Mouse (Mus musculus) intestine, embryonic 16.5 days (tissue): ENCODE measurements around the gene Ppm1k. TPM values are rescaled to one million over a fixed set of nuclear protein-coding genes. Genes with fewer than 3 reads are reported as not detected.
"Not testable (repeated sequence)": the region's sequence is repeated elsewhere in the genome, so short reads cannot be mapped to it uniquely, and the experiment has no call there.

Experiments used
- ATAC-seq: fragments of 200-750 bp; cut with Nextera tagmentation; 2 replicates; pipeline ENCODE4 v1.8.0; 2017; ENCODE audit warnings: moderate TSS enrichment, moderate library complexity
- H3K27ac ChIP-seq: fragments of 300-500 bp; sonication (generic); 2 replicates; pipeline ENCODE4 v1.5.1; 2014; ENCODE audit warnings: mild to moderate bottlenecking, low read length
- H3K27me3 ChIP-seq: fragments of 300-500 bp; sonication (generic); replicated peaks from 2 replicates; pipeline ENCODE4 v1.6.1; 2014; ENCODE audit warnings: low read length, control low read depth, mixed read lengths; ENCODE audit not compliant: control insufficient read depth, insufficient read depth
- H3K36me3 ChIP-seq: fragments of 300-500 bp; sonication (generic); 2 replicates; pipeline ENCODE4 v1.6.1; 2014; ENCODE audit warnings: low read length, control low read depth; ENCODE audit not compliant: control insufficient read depth, insufficient read depth
- H3K4me1 ChIP-seq: fragments of 300-500 bp; sonication (generic); 2 replicates; pipeline ENCODE4 v1.6.1; 2014; ENCODE audit warnings: low read length, control low read depth, mixed read lengths; ENCODE audit not compliant: control insufficient read depth, insufficient read depth
- H3K4me2 ChIP-seq: fragments of 300-500 bp; sonication (generic); 2 replicates; pipeline ENCODE4 v1.6.1; 2014; ENCODE audit warnings: low read depth, low read length, control low read depth
- H3K4me3 ChIP-seq: fragments of 300-500 bp; sonication (generic); 2 replicates; pipeline ENCODE4 v1.5.1; 2014; ENCODE audit warnings: mild to moderate bottlenecking, low read length
- H3K9ac ChIP-seq: fragments of 300-500 bp; sonication (generic); 2 replicates; pipeline ENCODE4 v1.6.1; 2014; ENCODE audit warnings: low read depth, low read length
- H3K9me3 ChIP-seq: fragments of 300-500 bp; sonication (generic); 2 replicates; pipeline ENCODE4 v1.6.1; 2016; ENCODE audit warnings: low read length, control low read depth; ENCODE audit not compliant: control insufficient read depth
- WGBS: fragments of 180-500 bp; shearing (Covaris S2); extraction: QIAGEN DNeasy Blood & Tissue Kit; methylation state at CpG from one replicate; pipeline ENCODE4 v1.1.7; 2014; 5-methylcytosine and 5-hydroxymethylcytosine counted together
- polyA plus RNA-seq: library from polyadenylated mRNA; unstranded; fragments of >200 nt; fragmentation: Nextera tagmentation; extraction: Ambion mirVana; gene quantifications from 2 replicates; pipeline ENCODE4 v1.2.1, GENCODE M21; 2015

Gene Ppm1k
- polyA plus RNA-seq, 1 experiment from 2014 or later: 3.9 TPM

- no peaks in the 10 kb centered on the region for H3K36me3 ChIP-seq
- H3K4me2 ChIP-seq: no peak overlapping the region
- no peak overlapping the region for H3K27ac ChIP-seq
- H3K9ac ChIP-seq: no peak overlapping the region
- ATAC-seq: no peak
- WGBS: 26% methylated on average over 4 of the region's 4 CpGs
- peaks cover 4% of the 10 kb centered on the region; the same call in 1 of the 2 replicates for H3K4me1 ChIP-seq
- no peaks in the 10 kb centered on the region for H3K27me3 ChIP-seq
- H3K9me3 ChIP-seq: no peaks in the 10 kb centered on the region
- no peak overlapping the region for H3K4me3 ChIP-seq
Measured at GRCm38 (mm10) chr6:57514035-57514374, 21.3 kb downstream of the Ppm1k start.

DNA sequence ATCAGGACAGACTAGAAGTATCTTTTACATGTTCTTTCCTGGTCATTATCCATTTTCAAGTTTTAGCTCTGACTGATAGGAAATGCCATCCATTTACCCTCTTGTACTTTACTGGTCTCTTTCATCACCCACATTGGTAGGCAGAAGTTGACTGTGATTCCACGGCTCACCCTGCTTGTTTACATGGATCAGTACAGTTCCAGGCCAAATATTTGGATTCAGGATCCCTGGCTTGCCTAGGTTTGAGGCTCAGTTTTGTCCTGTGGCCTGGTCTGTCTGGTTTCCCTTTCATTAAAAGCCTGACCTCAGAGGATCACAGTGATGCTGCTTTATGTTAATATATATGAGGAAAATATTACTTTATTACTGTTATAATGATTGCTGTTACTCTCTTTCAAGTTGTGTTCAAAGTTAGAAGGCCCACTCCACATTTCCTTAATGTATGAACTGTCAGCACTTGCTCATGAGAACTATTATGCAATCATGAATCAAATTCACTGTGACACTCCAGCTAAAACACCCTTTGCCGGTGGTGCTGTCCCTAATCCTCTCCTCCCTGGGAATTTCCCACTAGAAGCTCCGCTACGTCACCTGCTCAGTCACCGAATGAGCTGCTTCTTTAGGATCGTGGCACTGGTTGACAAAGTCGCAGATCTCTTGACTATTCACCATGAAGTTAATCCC lies 21.8 kb downstream of the Ppm1k start:
- WGBS: 51% methylated on average over 7 of the region's 7 CpGs
- Histone ChIP-seq H3K4me1 (peaks cover 4% of the 10 kb centered on the region; the same call in 1 of the 2 replicates), H3K9ac (no peak overlapping the region), H3K36me3 (no peaks in the 10 kb centered on the region), H3K4me2 (no peak overlapping the region), H3K27ac (no peak overlapping the region), H3K9me3 (no peaks in the 10 kb centered on the region), H3K4me3 (no peak overlapping the region), H3K27me3 (no peaks in the 10 kb centered on the region)
- ATAC-seq: no peak

DNA sequence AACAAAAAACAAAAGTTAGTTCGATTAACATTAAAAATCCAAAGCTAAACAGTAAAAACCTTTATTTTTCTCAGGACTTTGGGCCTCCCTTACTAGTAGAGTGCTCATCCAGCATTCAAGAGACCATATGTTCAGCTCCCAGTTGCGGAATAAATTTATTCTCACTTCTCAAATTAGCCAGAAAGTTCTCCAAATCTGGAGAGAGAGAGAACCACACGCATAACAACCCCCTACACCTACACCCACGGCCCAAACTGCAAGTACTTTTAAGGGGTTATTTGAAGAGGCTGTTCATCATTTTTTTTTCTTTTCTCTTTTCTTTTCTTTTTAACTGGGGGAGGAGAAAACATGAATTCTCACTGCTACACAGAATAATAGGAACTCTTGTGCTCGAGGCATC lies 23.4 kb downstream of the Ppm1k start:
- ATAC-seq: no peak
- WGBS: 86% methylated on average over 5 of the region's 5 CpGs
- Histone ChIP-seq H3K9me3 (no peaks in the 10 kb centered on the region), H3K4me3 (no peak overlapping the region), H3K27ac (no peak overlapping the region), H3K27me3 (no peaks in the 10 kb centered on the region), H3K4me2 (no peak overlapping the region), H3K4me1 (peaks cover 4% of the 10 kb centered on the region; the same call in 1 of the 2 replicates), H3K9ac (no peak overlapping the region), H3K36me3 (no peaks in the 10 kb centered on the region)

DNA sequence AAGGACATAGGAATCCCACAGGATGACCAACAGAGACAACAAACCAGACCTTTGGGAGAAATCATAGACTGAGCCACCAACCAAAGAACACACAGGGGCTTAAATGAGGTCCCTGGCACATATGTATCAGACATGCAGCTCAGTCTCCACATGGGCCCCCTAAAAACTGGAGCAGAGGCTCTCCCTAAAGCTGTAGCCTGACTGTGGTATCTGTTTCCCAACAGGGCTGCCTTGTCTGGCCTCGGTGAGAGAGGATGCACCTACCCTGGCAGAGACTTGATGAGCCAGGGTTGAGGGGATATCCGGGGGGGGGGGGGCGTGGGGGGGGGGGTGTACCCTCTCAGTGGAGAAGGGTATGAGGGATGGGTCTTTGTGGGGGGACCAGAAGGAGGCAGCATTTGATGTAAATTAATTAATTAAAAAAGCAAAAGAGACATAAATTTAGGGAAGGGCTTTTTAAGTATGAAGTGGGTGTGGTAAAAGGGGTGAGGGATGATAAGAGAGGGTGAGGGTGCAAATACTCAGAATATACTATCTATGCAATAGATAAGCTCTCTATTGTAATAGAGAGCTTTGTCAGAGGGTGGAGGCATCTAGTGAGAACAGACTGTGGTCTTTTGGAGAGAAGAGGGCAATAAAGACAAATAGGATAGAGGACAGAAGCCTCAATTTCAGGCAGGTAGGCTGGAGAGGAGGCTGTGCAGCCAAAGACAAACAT lies 31.4 kb downstream of the Ppm1k start:
- Histone ChIP-seq H3K9me3 (no peaks in the 10 kb centered on the region), H3K4me3 (no peak overlapping the region), H3K36me3 (no peaks in the 10 kb centered on the region), H3K9ac (no peak overlapping the region), H3K4me1 (no peaks in the 10 kb centered on the region), H3K4me2 (no peak overlapping the region), H3K27me3 (no peaks in the 10 kb centered on the region), H3K27ac (no peak overlapping the region)
- no peak for ATAC-seq
- WGBS: 70% methylated on average over 2 of the region's 3 CpGs

DNA sequence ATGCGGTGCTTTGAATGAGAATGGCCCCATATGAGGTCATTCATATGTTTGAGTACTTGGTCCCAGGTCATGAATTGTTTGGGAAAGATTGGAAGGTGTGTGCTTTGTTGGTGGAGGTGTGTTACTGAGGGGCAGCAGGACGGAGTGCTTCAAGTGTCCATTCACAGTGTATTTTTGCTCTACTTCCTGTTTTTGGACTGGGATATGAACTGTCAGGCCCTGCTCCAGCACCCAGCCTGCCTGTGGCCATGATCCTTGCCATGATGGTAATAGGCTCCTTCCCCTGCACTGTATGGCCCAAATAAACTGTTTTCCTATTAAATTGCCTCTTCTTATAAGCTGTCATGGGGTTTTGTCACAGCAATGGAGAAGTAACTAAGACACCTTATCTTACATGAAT lies 36.1 kb downstream of the Ppm1k start:
- H3K4me3 ChIP-seq: no peak overlapping the region
- H3K27ac ChIP-seq: no peak overlapping the region
- ATAC-seq: no peak
- no peak overlapping the region for H3K4me2 ChIP-seq
- no peaks in the 10 kb centered on the region for H3K4me1 ChIP-seq
- no peak overlapping the region for H3K9ac ChIP-seq
- H3K9me3 ChIP-seq: no peaks in the 10 kb centered on the region
- H3K36me3 ChIP-seq: no peaks in the 10 kb centered on the region
- 59% methylated on average over 2 of the region's 2 CpGs for WGBS
- no peaks in the 10 kb centered on the region for H3K27me3 ChIP-seq

GRCm38 (mm10) chr6:57468161-57468560 lies 67.1 kb downstream of the Ppm1k start:
- H3K4me3 ChIP-seq, H3K36me3 ChIP-seq, ATAC-seq, H3K4me1 ChIP-seq, H3K9me3 ChIP-seq, H3K27me3 ChIP-seq, H3K27ac ChIP-seq, H3K9ac ChIP-seq, H3K4me2 ChIP-seq: not testable (repeated sequence)
- 29% methylated on average over 3 of the region's 3 CpGs for WGBS

Other genes starting within 250 kb of the Ppm1k start
- gene Vmn1r16, start 206.0 kb downstream of the Ppm1k start, polyA plus RNA-seq: not detected in 2 replicates
- not detected in 2 replicates for gene Vmn1r17, start 171.7 kb downstream of the Ppm1k start, polyA plus RNA-seq
- gene Vmn1r18, start 139.7 kb downstream of the Ppm1k start, polyA plus RNA-seq: not detected in 2 replicates
- not detected in 2 replicates for gene Vmn1r19, start 131.7 kb downstream of the Ppm1k start, polyA plus RNA-seq
- not detected in 2 replicates for gene Vmn1r20, start 106.5 kb downstream of the Ppm1k start, polyA plus RNA-seq
- gene Herc6, start 45.5 kb upstream of the Ppm1k start, polyA plus RNA-seq: 1.2 and 2.0 TPM in 2 replicates
- gene Pyurf, start 156.6 kb upstream of the Ppm1k start, polyA plus RNA-seq: 20.4 and 21.4 TPM in 2 replicates
- gene Lancl2, start 167.1 kb upstream of the Ppm1k start, polyA plus RNA-seq: 15.8 and 15.9 TPM in 2 replicates